Mouse (Mus musculus) lung, adult 2 months (tissue): ENCODE data around the gene Strap.
A peak's percentile ranks its signal among the peaks of the same experiment; 100 is the strongest.

Source experiments
- CTCF ChIP-seq: fragments of 200-500 bp; IDR thresholded peaks from 2 replicates; pipeline ENCODE4 v1.5.1; 2011; ENCODE audit warnings: mild to moderate bottlenecking, low read length, control low read depth; ENCODE audit not compliant: insufficient read depth
- POLR2A ChIP-seq: fragments of 200-500 bp; IDR thresholded peaks from 2 replicates; pipeline ENCODE4 v1.6.1; 2011; ENCODE audit warnings: low read depth, mild to moderate bottlenecking, control low read depth, low read length, borderline replicate concordance; ENCODE audit errors: extremely low read depth

DNA sequence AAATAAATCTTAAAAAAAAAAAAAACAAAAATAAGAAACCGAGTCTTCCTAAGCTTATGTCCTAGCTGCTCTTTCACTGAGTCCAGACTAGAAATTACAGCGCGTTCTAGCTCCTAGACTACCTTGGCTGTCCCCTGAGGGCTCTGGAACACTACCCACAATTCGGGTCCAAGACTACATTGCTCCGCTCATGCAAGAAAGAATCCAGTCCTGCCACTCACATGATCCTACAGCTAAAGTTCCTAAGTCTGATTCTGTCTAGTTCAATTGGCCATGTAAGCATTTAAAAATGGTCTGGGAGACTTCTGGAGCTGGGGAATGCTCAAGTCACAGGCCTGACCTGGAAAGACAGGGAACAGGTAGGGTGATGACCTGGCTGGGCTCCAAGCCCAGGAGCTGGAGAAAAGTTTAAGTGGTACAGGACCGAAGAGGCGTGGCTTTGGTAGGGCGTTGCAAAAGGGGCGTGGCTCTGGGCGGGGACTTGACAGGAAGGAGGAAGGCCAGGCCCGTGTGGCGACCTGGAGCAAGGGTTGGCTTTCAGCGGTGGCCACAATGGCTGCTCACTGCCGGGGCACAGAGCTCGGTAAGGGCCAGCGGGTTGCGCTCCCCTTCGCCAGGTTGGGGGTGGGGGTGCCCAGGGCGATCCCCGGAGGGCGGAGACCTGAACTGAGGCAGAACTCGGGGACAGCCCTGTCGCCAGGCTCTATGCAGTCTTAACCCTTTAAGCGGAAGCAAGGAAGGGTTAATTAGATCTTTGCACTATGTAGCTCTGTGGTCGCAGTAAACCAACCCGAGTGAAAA, 19.4 kb downstream of the Strap start, which contains the start of gene Dera:
- no peak for TF ChIP-seq CTCF
- peak; percentile 75; the same call in 1 of the 2 replicates for TF ChIP-seq POLR2A
